Mouse (Mus musculus): ENCODE data around the gene Acss3. TPM values are rescaled to one million over a fixed set of nuclear protein-coding genes. Genes with fewer than 3 reads are reported as not detected.

Gene Acss3
- polyA plus RNA-seq, 1 experiment from 2014 or later: 2.6 TPM

DNA sequence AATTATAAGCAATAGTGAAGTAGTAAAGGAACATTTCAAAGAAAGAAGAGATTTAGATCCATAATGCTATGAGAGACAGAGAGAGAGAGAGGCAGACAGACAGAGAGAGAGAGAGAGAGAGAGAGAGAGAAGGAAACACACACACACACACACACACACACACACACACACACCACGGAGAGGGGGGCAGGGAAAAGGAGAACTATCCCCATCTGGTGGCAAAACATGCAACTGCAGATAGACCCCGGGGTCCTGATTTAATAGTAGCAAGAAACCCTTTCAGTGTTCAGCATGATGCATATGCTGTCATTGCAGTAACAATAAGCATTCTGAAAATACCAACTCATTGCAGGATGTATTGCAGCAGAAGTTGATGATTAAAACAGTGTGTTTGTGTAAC, 210.4 kb downstream of the Acss3 start:
- 23% methylated on average over 2 of the region's 2 CpGs for WGBS
- DNase-seq (ENCODE audit: low spot score, missing footprints) (peak; percentile 90), ATAC-seq (ENCODE audit: low FRiP score) (peak; percentile 84)
- Histone ChIP-seq H3K27ac (ENCODE audit: low read depth, low read length) (no peak overlapping the region), H3K9me3 (ENCODE audit: control insufficient read depth, low read length) (no peaks in the 10 kb centered on the region), H3K4me1 (ENCODE audit: control insufficient read depth, insufficient read depth, low read length) (no peaks in the 10 kb centered on the region), H3K4me3 (ENCODE audit: low read depth, low read length) (no peak overlapping the region), H3K4me2 (no peak overlapping the region), H3K27me3 (ENCODE audit: control insufficient read depth, insufficient read depth, low read length) (no peaks in the 10 kb centered on the region), H3K9ac (ENCODE audit: low read length) (no peak overlapping the region), H3K36me3 (ENCODE audit: control insufficient read depth, insufficient read depth, low read length) (no peaks in the 10 kb centered on the region)

DNA sequence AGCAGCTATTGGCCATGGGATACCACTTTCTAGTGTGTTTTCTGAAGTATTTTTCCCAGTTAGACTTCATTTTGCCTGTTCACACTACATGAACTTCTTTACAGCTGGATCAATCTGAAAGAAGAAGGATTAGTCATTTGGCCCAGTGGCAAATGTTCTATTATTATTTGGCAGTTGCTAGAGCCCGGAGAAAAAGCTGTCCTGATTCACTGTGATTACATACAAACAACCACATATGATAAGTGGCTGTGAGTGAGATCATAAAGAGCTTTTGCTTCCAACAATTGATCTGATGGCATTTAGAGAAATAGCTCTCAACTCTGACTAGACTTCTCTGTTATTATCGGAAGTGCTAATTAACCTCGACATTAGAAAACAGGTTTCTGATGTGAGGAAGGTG, 213.4 kb downstream of the Acss3 start:
- H3K9me3 ChIP-seq (ENCODE audit: control insufficient read depth, low read length): no peaks in the 10 kb centered on the region
- H3K4me3 ChIP-seq (ENCODE audit: low read depth, low read length): no peak overlapping the region
- H3K27me3 ChIP-seq (ENCODE audit: control insufficient read depth, insufficient read depth, low read length): no peaks in the 10 kb centered on the region
- H3K36me3 ChIP-seq (ENCODE audit: control insufficient read depth, insufficient read depth, low read length): no peaks in the 10 kb centered on the region
- H3K4me1 ChIP-seq (ENCODE audit: control insufficient read depth, insufficient read depth, low read length): no peaks in the 10 kb centered on the region
- ATAC-seq (ENCODE audit: low FRiP score) (no peak), DNase-seq (ENCODE audit: low spot score, missing footprints) (no peak)
- WGBS: 72% methylated on average over 3 of the region's 3 CpGs
- H3K4me2 ChIP-seq: no peak overlapping the region
- no peak overlapping the region for H3K27ac ChIP-seq (ENCODE audit: low read depth, low read length)
- H3K9ac ChIP-seq (ENCODE audit: low read length): no peak overlapping the region

DNA sequence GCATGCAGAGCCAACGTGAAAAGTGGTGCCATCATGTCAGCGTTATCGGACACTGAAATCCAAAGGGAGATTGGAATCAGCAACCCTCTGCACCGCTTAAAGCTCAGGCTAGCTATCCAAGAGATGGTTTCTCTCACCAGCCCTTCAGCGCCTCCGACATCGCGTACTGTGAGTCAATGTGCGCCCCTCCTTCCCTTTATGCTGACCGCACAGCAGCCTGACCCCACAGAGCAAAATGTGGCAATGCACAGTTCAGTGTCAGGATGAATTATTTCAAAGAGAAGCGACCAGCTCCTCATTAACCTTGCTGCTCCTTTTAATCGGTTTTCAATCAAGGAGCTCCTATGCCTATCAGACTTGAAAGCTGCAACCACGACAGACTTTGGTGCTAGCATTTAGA, 227.1 kb downstream of the Acss3 start:
- Histone ChIP-seq H3K4me1 (ENCODE audit: control insufficient read depth, insufficient read depth, low read length) (no peaks in the 10 kb centered on the region), H3K27ac (ENCODE audit: low read depth, low read length) (no peak overlapping the region), H3K9ac (ENCODE audit: low read length) (no peak overlapping the region), H3K36me3 (ENCODE audit: control insufficient read depth, insufficient read depth, low read length) (no peaks in the 10 kb centered on the region), H3K4me3 (ENCODE audit: low read depth, low read length) (no peak overlapping the region), H3K9me3 (ENCODE audit: control insufficient read depth, low read length) (no peaks in the 10 kb centered on the region), H3K4me2 (no peak overlapping the region), H3K27me3 (ENCODE audit: control insufficient read depth, insufficient read depth, low read length) (no peaks in the 10 kb centered on the region)
- ATAC-seq (ENCODE audit: low FRiP score) (peak; percentile 61), DNase-seq (ENCODE audit: low spot score, missing footprints) (no peak)
- WGBS: 50% methylated on average over 13 of the region's 13 CpGs

Other genes with a start within 250 kb of the Acss3 start
- 9.0 and 11.6 TPM in 2 replicates for gene Lin7a, start 148.0 kb upstream of the Acss3 start, polyA plus RNA-seq (2014; fragmentation: Nextera tagmentation; extraction: Ambion mirVana)

Measured in midbrain, embryonic 11.5 days (tissue).